Mouse (Mus musculus): ENCODE measurements around the gene Bach2.

Gene Bach2

GRCm38 (mm10) chr4:32227970-32228557 is 10.5 kb upstream of the Bach2 start:
- DNase-seq = no peak

GRCm38 (mm10) chr4:32229266-32229665 is 9.3 kb upstream of the Bach2 start:
- DNase-seq = no peak

GRCm38 (mm10) chr4:32231258-32232055 is 7.1 kb upstream of the Bach2 start:
- no peak for DNase-seq

- DNase-seq = no peak
These were observed 2.5 kb upstream of the Bach2 start for GRCm38 (mm10) chr4:32235920-32236705.

GRCm38 (mm10) chr4:32238921-32239748 is 531 bp downstream of the Bach2 start:
- DNase-seq = peak; percentile 86

- DNase-seq = peak; percentile 75
These were observed 1.1 kb downstream of the Bach2 start for GRCm38 (mm10) chr4:32239749-32240131.

GRCm38 (mm10) chr4:32240457-32241030 is 1.9 kb downstream of the Bach2 start:
- no peak for DNase-seq

GRCm38 (mm10) chr4:32241351-32241980 is 2.9 kb downstream of the Bach2 start:
- peak; percentile 55 for DNase-seq

GRCm38 (mm10) chr4:32242122-32242615 is 3.6 kb downstream of the Bach2 start:
- peak; percentile 38 for DNase-seq

- DNase-seq = no peak
These were observed 4.9 kb downstream of the Bach2 start for GRCm38 (mm10) chr4:32243458-32243857.

- DNase-seq = no peak
These were observed 5.6 kb downstream of the Bach2 start for GRCm38 (mm10) chr4:32244092-32244745.

GRCm38 (mm10) chr4:32245586-32245985 is 7.0 kb downstream of the Bach2 start:
- DNase-seq = no peak

- no peak for DNase-seq
These were observed 7.4 kb downstream of the Bach2 start for GRCm38 (mm10) chr4:32246020-32246419.

- DNase-seq = peak; percentile 59
These were observed 8.2 kb downstream of the Bach2 start for GRCm38 (mm10) chr4:32246801-32247200.

GRCm38 (mm10) chr4:32247463-32248113 is 9.0 kb downstream of the Bach2 start:
- no peak for DNase-seq

- DNase-seq = peak; percentile 69
These were observed 9.6 kb downstream of the Bach2 start for GRCm38 (mm10) chr4:32248236-32248635.

GRCm38 (mm10) chr4:32248990-32249393 is 10.4 kb downstream of the Bach2 start:
- DNase-seq = no peak

- peak; percentile 52 for DNase-seq
These were observed 11.2 kb downstream of the Bach2 start for GRCm38 (mm10) chr4:32249748-32250332.

GRCm38 (mm10) chr4:32250333-32251004 is 11.9 kb downstream of the Bach2 start:
- peak; percentile 73 for DNase-seq

GRCm38 (mm10) chr4:32251005-32251365 is 12.4 kb downstream of the Bach2 start:
- peak; percentile 60 for DNase-seq
